Mouse (Mus musculus) lung, postnatal 14 days (tissue): ENCODE results near the gene Zdhhc14.
A peak's percentile ranks its signal among the peaks of the same experiment; 100 is the strongest.

Source experiments
- DNase-seq: peaks from one replicate; pipeline ENCODE4 v3.0.0; 2021

The Zdhhc14 gene

DNA sequence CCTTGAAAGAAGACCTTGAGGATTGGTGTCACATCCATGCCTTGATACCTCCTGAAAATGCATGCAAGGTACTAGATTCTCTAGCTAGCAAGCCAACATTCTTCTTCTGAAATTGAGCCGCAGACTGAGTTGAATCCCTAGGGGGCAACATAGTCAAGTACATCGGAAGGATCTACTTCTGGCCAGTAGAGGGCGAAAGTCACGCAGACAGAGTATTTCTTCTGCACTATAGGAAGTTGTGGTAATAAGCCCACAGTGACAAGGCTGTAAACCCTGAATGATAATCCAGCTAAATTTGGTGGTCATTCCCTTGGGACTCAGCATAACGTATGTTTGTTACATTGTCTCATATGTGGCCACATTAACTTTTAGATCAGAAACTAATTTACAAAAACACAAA is 303.5 kb downstream of the Zdhhc14 start:
- DNase-seq: peak; percentile 81

DNA sequence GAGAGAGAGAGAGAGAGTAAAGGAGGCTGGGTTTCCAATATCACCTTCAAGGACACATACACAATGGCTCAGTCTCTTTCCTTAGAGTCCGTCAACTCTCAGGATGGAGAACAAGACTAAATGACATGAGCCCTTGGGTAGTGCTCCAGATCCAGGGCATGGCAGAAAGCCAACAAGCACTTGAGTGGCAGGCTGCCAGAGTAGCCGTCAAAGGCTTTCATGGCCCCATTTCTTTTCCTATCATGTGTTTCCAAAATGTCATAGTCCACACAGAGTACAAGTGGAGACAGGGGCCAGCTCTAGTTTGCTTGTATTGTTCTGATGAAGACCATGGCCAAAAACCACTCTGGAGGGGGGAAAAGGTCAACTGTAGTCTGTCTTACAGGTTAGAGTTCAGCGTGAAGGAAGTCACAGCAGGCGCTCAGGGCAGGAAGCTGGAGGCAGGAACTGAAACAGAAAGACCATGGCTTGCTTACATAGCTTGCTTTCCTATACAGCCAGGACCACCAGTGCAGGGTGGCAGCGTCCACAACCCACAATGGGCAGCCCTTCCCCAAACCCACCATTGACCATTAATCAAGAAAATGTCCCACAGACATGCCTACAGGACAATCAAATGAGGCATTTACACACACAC is 304.9 kb downstream of the Zdhhc14 start:
- DNase-seq: no peak

DNA sequence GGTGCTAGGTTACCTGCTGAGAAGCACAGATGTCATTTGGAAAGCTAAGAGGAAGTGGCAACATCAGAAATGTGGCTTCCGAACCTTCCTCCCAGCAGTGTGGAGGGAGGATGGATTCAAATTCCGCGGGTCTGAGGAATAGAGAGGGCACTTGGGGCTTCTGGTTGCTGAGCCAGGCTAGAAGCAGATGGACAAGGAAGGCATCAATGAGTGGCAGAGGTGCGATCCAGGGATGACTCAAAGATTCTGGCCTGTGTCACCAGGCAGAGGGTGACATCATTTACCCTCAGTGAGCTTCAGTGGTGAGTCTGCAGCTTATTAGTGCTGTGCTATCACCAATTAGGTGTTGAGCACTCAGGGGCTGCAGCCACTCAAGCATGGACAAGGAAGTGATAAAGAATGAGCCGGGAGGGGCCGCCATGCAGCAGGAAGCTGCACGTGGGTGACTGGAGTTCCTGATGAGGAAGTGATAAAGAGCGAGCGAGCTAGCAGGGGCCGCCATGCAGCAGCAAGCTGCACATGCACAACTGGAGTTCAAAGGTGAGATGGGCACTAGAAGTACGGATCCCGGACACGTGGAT is 306.0 kb downstream of the Zdhhc14 start:
- no peak for DNase-seq

DNA sequence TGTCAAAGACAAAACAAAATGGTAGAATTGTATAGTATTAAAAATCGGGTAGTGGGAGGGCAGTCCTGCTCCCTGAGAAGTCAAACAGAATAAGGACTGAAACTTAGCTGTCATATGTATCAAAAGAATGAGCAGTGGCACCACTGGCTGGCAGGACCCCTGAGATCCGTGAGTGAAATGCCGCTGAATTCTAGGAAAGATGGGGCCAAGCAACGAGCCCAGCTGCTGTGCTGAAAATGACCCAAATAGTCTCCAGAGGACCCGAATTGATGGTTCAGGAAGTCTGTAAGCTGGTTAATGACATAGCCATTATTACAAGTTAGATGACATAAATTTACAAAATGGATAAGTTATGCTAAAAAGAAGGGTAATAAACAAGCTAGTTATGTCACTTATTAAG is 306.5 kb downstream of the Zdhhc14 start:
- DNase-seq: no peak

DNA sequence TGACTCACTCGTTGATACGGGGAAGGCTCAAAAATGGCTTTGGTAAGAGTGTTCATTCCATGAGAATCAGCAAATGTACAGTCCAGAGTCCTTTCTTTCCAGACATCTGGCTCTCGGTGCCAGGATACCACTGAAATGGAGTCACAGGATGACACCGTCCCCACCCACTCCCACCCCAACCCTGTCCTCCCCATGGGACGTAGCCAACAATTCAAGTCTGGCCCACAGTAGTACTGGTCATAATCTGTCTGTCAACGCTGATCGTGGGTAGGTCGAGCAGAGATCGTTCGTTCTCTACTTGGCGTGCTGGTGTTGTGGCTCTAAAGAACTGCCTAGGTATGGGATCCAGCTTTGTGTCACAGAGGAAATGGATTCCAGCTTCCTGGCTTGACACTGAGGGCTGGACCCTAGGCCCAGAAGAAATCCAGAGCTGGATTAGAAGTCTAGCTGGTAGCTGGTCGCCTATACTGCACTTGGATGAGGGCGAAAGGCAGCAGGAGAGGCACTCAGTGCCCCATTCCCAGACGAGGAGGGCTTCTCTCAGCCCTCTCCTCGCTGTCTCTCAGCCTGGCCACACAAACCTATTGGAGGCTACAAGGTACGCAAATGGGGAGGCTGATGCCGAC is 307.2 kb downstream of the Zdhhc14 start:
- no peak for DNase-seq

DNA sequence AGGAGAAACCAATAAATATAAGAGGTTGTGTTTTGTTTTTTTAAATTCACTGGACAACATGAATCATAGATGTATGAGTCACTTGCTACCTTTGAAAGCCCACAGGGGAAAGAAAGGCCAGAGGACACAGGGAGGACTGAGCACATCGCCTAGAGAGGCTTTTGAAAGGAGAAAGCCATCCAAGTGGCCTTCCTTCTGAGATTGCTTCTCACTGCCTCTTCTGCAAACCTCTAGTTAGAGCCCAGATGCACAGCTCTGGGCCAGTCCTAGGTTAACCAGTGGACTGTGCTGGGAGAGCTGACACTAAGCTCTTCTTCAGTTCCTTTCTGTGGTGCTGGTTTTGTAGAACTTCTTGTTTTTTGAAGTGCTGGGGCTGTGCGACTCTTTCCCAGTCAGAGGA is 307.9 kb downstream of the Zdhhc14 start:
- no peak for DNase-seq

DNA sequence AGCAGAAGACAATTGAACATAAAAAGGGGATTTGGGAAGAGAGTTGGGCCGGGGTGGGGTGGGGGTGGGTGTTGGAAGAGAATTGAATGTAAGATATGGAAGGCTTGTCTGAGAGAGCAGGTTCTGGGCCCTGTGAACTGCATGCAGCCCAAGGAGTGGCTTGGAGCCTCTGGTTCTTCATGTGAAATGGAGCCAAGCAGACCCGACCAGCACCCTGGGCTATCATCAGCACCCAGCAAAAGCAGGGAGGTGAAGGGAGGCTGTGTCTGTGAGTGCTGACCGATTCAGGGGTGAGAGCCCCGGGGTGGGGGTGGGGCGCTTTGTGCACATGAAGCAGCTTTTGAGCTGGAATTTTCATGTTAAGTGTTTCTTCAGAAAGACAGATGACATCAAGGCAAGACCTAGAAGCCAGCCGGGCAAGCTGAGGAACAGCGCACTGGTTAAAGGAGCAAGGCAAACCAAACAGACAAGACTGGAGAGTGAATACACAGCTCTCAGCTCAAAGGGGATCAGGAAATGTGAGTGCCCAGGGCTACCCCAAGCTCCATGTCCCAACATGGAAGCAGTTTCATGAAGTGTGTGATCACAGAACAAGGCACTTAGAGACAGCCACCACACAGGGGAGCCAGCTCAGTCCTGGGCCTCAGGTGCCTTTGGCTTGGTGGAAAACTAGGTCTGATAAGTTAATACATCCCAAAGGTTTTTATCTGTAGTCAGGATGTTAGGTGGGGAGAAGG is 308.6 kb downstream of the Zdhhc14 start:
- DNase-seq: no peak

DNA sequence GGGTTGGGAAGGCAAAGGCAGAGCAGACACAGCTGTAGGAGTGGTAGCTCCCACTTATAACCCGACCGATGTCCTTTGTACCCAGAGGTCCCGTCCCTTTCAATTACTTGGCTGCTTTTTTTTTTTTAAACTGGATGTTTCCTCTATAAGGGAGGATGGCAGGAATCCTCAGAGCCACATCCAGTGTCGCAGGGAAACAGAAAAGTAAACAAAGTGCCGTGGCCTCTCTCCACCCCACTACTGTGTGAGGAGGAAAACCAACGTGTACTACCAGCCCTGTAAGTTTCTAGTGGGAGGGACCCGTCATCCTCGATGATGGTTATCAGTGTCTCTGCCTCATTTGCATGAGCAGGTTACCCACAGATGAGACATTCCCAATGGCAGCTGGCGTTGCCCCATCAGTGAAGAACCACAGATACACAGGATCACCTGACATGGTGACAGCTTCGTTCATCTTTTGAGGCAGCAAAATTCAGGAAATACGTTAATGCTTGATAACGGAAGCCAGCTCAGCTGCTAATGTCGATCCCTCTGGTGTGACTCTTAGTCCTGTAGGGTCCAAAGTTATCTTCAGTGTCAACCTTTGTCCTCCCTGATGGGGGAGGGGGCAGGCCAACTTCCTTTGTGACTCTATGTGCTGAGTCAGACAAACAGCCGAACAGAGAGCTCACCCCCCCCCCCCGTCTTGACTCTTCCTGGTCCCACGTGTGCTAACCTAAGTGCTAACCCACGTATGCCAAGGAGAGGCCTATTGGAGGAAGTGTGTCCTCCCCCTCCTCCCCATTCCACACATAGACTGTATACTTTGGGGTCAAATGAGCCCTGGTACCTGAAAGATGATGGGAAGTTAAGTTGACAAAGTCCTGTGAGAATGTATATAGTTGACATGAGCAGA is 309.7 kb downstream of the Zdhhc14 start:
- DNase-seq: no peak

DNA sequence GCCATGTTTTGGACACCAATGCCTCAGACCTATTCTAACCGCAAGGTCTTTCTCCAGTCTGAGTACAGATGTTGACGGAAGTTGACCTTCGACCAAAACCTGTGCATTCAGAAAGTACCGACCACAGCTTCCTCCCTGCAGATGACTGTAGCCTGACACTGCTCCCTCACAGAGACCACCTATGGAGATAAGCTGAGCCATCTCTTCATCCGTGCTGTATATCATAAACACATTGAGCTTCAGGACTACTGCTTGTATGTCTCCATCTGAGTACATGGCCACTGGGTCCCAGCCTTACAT is 310.2 kb downstream of the Zdhhc14 start:
- no peak for DNase-seq
